Mouse (Mus musculus) adrenal gland, adult 2 months (tissue): Measurements from ENCODE around the gene Plk3. TPM values are rescaled to one million over a fixed set of nuclear protein-coding genes. Genes with fewer than 3 reads are reported as not detected.

ENCODE experiments used
- microRNA-seq, 2 experiments: library from miRNA; unstranded; fragments of <30 nt; microRNA quantifications; one replicate each; pipeline ENCODE4 v1.2.0; 2021
- polyA plus RNA-seq: library from polyadenylated mRNA; depleted of rRNA; stranded (reverse); fragments of >200 nt; gene quantifications from 2 replicates; pipeline ENCODE4 v1.2.3, GENCODE M21; 2012; rRNA removed
- total RNA-seq, 2 experiments: library from RNA; stranded (reverse); gene quantifications; 2 replicates each; pipeline ENCODE4 v1.2.3; 2021

Plk3 gene
- total and polyA plus RNA-seq, 3 experiments, result 8.4 to 23.6 (median 11.3) TPM

Small RNA genes within 50 kb of the gene (microRNA-seq; reads per million reads assigned to microRNA genes)
- gene Gm22398, result 0 reads per million in 2 experiments

Other genes with a start within 250 kb of the Plk3 start
- gene Urod, start 139.6 kb downstream of the Plk3 start, total RNA-seq, result 100 to 1,000 TPM; 103 to 105 TPM
- 48.1 and 52.7 TPM in 2 replicates for gene Urod, start 139.6 kb downstream of the Plk3 start, polyA plus RNA-seq
- 10 to 100 TPM; 28.4 to 29.5 TPM for gene Hectd3, start 138.6 kb downstream of the Plk3 start, total RNA-seq
- gene Hectd3, start 138.6 kb downstream of the Plk3 start, polyA plus RNA-seq, result 96.5 and 96.9 TPM in 2 replicates
- 10 to 100 TPM; 30.3 to 33.0 TPM for gene Eif2b3, start 114.6 kb downstream of the Plk3 start, total RNA-seq
- 2.0 and 2.1 TPM in 2 replicates for gene Eif2b3, start 114.6 kb downstream of the Plk3 start, polyA plus RNA-seq
- 1 to 10 TPM; 2.8 to 6.5 TPM for gene Ptch2, start 37.9 kb downstream of the Plk3 start, total RNA-seq
- 24.4 and 25.1 TPM in 2 replicates for gene Ptch2, start 37.9 kb downstream of the Plk3 start, polyA plus RNA-seq
- 1 to 10 TPM; 8.0 to 9.7 TPM for gene Btbd19, start 8.2 kb downstream of the Plk3 start, total RNA-seq
- 6.0 and 7.4 TPM in 2 replicates for gene Btbd19, start 8.2 kb downstream of the Plk3 start, polyA plus RNA-seq
- not detected for gene Tctex1d4, start 7.2 kb downstream of the Plk3 start, total RNA-seq
- 0.45 TPM in 1 of 2 replicates, not detected in the other for gene Tctex1d4, start 7.2 kb downstream of the Plk3 start, polyA plus RNA-seq
- gene Rps8, start 22.3 kb upstream of the Plk3 start, total RNA-seq, result 1,000 to 10,000 TPM in 1 of 2 experiments, 100 to 1,000 TPM in 1; 552 to 1,148 TPM
- gene Rps8, start 22.3 kb upstream of the Plk3 start, polyA plus RNA-seq, result 156 and 162 TPM in 2 replicates
- gene Kif2c, start 48.7 kb upstream of the Plk3 start, total RNA-seq, result 1 to 10 TPM in 1 of 2 experiments, under 1 TPM in 1; 0.98 to 1.1 TPM
- gene Kif2c, start 48.7 kb upstream of the Plk3 start, polyA plus RNA-seq, result 0.40 and 0.45 TPM in 2 replicates
- gene Tmem53, start 118.0 kb upstream of the Plk3 start, total RNA-seq, result 10 to 100 TPM; 57.3 to 75.3 TPM
- gene Tmem53, start 118.0 kb upstream of the Plk3 start, polyA plus RNA-seq, result 172 and 232 TPM in 2 replicates
- gene Armh1, start 118.2 kb upstream of the Plk3 start, total RNA-seq, result 1 to 10 TPM; 2.2 to 2.8 TPM
- gene Armh1, start 118.2 kb upstream of the Plk3 start, polyA plus RNA-seq, result 6.1 and 6.7 TPM in 2 replicates